Mouse (Mus musculus): ENCODE measurements around the gene Dlx1. TPM values are rescaled to one million over a fixed set of nuclear protein-coding genes. Genes with fewer than 3 reads are reported as not detected.

Dlx1 gene
- total and polyA plus RNA-seq, 3 experiments: 0.11 to 0.27 (median 0.21) TPM

DNA sequence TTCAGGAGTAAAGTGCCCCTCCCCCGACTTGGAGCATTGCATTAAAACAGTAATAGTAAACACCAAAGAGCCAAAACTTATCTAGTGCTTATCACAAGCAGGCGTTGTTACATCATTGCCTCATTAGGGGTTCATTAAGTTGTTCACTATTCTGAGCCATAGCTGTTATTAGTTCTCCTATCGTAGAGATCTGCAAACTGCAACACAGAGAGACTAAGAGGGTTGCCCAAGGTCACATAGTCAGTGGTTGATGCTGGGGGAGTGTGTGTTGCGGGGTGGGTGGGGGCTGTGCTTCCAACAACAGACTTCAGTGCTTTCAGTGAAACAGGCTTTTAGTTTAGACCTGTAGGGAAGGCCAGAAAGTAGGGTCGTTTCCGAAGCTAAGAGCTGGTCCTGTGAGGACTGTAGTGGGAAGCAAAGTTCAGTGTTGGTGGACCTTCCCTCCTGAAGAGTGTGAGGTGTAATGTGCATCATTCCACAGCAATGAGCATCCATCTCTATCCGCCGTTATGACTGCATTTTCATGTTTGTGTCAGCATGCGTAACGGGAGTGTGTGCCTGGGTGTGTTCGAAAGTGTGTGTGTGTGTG lies 14.4 kb downstream of the Dlx1 start:
- no peak for DNase-seq (ENCODE audit: extremely low read depth)

GRCm38 (mm10) chr2:71542816-71543301 lies 14.9 kb downstream of the Dlx1 start:
- dilution Hi-C loops (cut with MboI; ENCODE audit: extremely low pct_ligation_motif_present, extremely low pct_unique_long_range_greater_than_20kb, low sequenced_read_pairs) (no loop called here), in situ Hi-C loops (cut with MboI; ENCODE audit: low pct_ligation_motif_present, low pct_unique_long_range_greater_than_20kb, low sequenced_read_pairs) (loop anchor here (25.0 kb wide), 1 partner anchor 256 kb away; no protein-coding TSS in a partner anchor)
- no peak for DNase-seq (ENCODE audit: extremely low read depth)
- Histone ChIP-seq H3K9ac (ENCODE audit: insufficient read depth, low read depth) (no peak overlapping the region), H3K27ac (ENCODE audit: insufficient read depth, low read depth) (no peak overlapping the region), H3K4me2 (ENCODE audit: insufficient read depth, low read depth, poor library complexity, severe bottlenecking) (no peak overlapping the region), H3K9me3 (replicated peaks; ENCODE audit: low read length) (peaks cover 31% of the 10 kb centered on the region), H3K36me3 (replicated peaks in 1 of 2; ENCODE audit: control insufficient read depth in 1 of 2, insufficient read depth in 1 of 2, low read length in 1 of 2) (no peaks in the 10 kb centered on the region), H3K27me3 (replicated peaks) (no peaks in the 10 kb centered on the region), H3K79me2 (replicated peaks; ENCODE audit: control insufficient read depth, extremely low read depth, insufficient read depth, poor library complexity, severe bottlenecking) (no peaks in the 10 kb centered on the region), H3K4me1 (ENCODE audit: control insufficient read depth in 1 of 2, insufficient read depth in 2 of 2) (no peaks in the 10 kb centered on the region), H3K4me3 (replicated peaks in 1 of 3; ENCODE audit: low read depth in 2 of 3, low read length in 2 of 3, poor library complexity in 1 of 3) (no peak overlapping the region)
- TF ChIP-seq NELFE (IDR thresholded peaks at IDR 0.05; ENCODE audit: low read depth, low read length) (no peak), IRF4 (IDR thresholded peaks at IDR 0.05; ENCODE audit: low read depth, low read length) (no peak), JUN (IDR thresholded peaks at IDR 0.05; ENCODE audit: insufficient read depth, low read depth, low read length) (no peak), USF2 (conservative IDR thresholded peaks at IDR 0.05; ENCODE audit: low read depth, low read length) (no peak), CHD1 (IDR thresholded peaks at IDR 0.05; ENCODE audit: low read depth, low read length) (no peak), MYC (IDR thresholded peaks at IDR 0.05; ENCODE audit: low read depth, low read length) (no peak), ZC3H11A (IDR thresholded peaks at IDR 0.05; ENCODE audit: low read depth, low read length) (no peak), UBTF (IDR thresholded peaks at IDR 0.05; ENCODE audit: low read depth, low read length) (no peak), HCFC1 (IDR thresholded peaks at IDR 0.05; ENCODE audit: low read depth, low read length) (no peak), SMC3 (IDR thresholded peaks at IDR 0.05; ENCODE audit: low read depth, low read length) (no peak), ETS1 (conservative IDR thresholded peaks at IDR 0.05; ENCODE audit: low read depth, low read length) (no peak)

More for the DNA sequence above, 14.4 kb downstream of the Dlx1 start:
- no peak overlapping the region for H3K9ac ChIP-seq (ENCODE audit: insufficient read depth, low read depth)
- no peak overlapping the region for H3K4me3 ChIP-seq (replicated peaks in 1 of 3; ENCODE audit: low read depth in 2 of 3, low read length in 2 of 3, poor library complexity in 1 of 3)
- in situ Hi-C loops (cut with MboI; ENCODE audit: low pct_ligation_motif_present, low pct_unique_long_range_greater_than_20kb, low sequenced_read_pairs): loop anchor here (25.0 kb wide), 1 partner anchor 255 kb away; no protein-coding TSS in a partner anchor
- H3K9me3 ChIP-seq (replicated peaks; ENCODE audit: low read length): peaks cover 31% of the 10 kb centered on the region
- dilution Hi-C loops (cut with MboI; ENCODE audit: extremely low pct_ligation_motif_present, extremely low pct_unique_long_range_greater_than_20kb, low sequenced_read_pairs): no loop called here
- no peaks in the 10 kb centered on the region for H3K79me2 ChIP-seq (replicated peaks; ENCODE audit: control insufficient read depth, extremely low read depth, insufficient read depth, poor library complexity, severe bottlenecking)
- no peak overlapping the region for H3K27ac ChIP-seq (ENCODE audit: insufficient read depth, low read depth)
- H3K27me3 ChIP-seq (replicated peaks): no peaks in the 10 kb centered on the region
- no peaks in the 10 kb centered on the region for H3K36me3 ChIP-seq (replicated peaks in 1 of 2; ENCODE audit: control insufficient read depth in 1 of 2, insufficient read depth in 1 of 2, low read length in 1 of 2)
- no peak overlapping the region for H3K4me2 ChIP-seq (ENCODE audit: insufficient read depth, low read depth, poor library complexity, severe bottlenecking)
- TF ChIP-seq ZC3H11A (IDR thresholded peaks at IDR 0.05; ENCODE audit: low read depth, low read length) (no peak), ELF1 (IDR thresholded peaks at IDR 0.05; ENCODE audit: low read depth, low read length) (no peak), ZNF384 (IDR thresholded peaks at IDR 0.05; ENCODE audit: low read depth, low read length) (no peak), CHD2 (IDR thresholded peaks at IDR 0.05; ENCODE audit: low read length) (no peak), JUND (conservative IDR thresholded peaks at IDR 0.05; ENCODE audit: low read depth, low read length) (no peak), GABPA (IDR thresholded peaks at IDR 0.05; ENCODE audit: insufficient replicate concordance, low read depth, low read length) (no peak), UBTF (IDR thresholded peaks at IDR 0.05; ENCODE audit: low read depth, low read length) (no peak), MAZ (IDR thresholded peaks at IDR 0.05; ENCODE audit: low read depth, low read length) (no peak), EP300 (IDR thresholded peaks at IDR 0.05; ENCODE audit: low read length) (no peak), KAT2A (IDR thresholded peaks at IDR 0.05; ENCODE audit: insufficient replicate concordance, low read length) (no peak), ZMIZ1 (IDR thresholded peaks at IDR 0.05; ENCODE audit: low read depth, low read length) (no peak), MYC (IDR thresholded peaks at IDR 0.05; ENCODE audit: low read depth, low read length) (no peak), POLR2AphosphoS2 (IDR thresholded peaks at IDR 0.05; ENCODE audit: low read depth, low read length) (no peak), ETS1 (conservative IDR thresholded peaks at IDR 0.05; ENCODE audit: low read depth, low read length) (no peak), SMC3 (IDR thresholded peaks at IDR 0.05; ENCODE audit: low read depth, low read length) (no peak), MAFK (IDR thresholded peaks at IDR 0.05; ENCODE audit: insufficient replicate concordance, low read length) (no peak)
- no peaks in the 10 kb centered on the region for H3K4me1 ChIP-seq (ENCODE audit: control insufficient read depth in 1 of 2, insufficient read depth in 2 of 2)
